Mouse (Mus musculus): ENCODE results near the gene Trim2. TPM values are rescaled to one million over a fixed set of nuclear protein-coding genes. Genes with fewer than 3 reads are reported as not detected.

Trim2 gene
- total RNA-seq (2022): 100 to 1,000 TPM; 369 to 408 (median 383) TPM

DNA sequence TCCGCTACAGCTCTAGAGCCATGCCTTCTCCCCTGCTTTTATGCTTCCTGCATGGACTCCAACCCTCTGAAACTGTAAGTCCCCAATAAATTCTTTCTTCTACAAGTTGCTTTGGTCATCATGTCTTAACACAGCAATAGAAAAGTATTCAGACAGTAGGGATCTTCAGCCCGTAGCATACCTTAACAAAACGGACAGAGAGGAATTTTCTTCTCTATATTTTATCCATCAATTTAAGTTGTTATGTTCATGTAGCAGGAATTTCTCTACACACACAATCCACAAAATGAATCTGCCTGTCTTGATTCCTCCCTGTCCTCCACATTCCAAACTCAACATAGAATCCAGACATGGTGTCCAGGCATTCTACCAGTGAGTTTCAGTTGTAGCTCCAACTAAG is at the start of gene Trim2:
Gene Trim2, minus strand, starts transcription at position 101 of the 400 bp plus-strand sequence.
- no peak for DNase-seq (ENCODE audit: low spot score in 2 of 2)

DNA sequence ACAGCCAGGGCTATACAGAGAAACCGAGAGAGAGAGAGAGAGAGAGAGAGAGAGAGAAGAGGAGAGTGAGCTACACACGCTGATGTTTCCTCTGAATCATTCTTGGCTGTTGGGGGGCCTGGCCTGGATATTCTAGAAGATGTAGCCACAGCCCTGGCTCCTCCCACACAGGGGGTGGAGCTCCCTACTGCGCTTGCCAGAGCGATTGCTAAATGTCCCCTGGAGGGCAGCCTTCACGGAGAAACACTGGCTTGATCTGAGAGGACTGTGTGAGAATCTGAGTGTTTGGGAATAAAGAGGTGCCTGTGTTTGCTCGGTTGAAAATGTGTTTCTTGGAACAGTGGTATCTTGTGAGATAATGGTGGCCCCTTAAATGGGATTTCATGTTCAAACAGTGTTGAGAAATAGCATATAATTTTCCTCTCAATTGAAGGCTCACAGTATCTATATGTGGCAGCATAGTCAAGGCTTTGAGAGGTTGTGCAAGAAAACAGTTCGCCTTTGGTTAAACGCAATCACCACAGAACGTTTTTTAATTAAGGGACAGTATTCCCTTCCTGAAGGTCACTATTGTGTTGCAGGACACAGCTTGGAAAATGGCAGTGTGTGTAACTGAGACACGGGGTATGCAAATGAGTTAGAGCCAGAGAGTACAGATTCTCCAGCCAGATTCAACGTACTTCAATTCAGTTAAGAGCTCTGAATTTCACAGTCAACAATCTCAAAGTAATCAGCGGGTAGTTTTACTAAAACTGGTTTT is 49.4 kb upstream of the Trim2 start:
- peak in 1 of 2 experiments; percentile 17 for DNase-seq (ENCODE audit: low spot score in 2 of 2)

DNA sequence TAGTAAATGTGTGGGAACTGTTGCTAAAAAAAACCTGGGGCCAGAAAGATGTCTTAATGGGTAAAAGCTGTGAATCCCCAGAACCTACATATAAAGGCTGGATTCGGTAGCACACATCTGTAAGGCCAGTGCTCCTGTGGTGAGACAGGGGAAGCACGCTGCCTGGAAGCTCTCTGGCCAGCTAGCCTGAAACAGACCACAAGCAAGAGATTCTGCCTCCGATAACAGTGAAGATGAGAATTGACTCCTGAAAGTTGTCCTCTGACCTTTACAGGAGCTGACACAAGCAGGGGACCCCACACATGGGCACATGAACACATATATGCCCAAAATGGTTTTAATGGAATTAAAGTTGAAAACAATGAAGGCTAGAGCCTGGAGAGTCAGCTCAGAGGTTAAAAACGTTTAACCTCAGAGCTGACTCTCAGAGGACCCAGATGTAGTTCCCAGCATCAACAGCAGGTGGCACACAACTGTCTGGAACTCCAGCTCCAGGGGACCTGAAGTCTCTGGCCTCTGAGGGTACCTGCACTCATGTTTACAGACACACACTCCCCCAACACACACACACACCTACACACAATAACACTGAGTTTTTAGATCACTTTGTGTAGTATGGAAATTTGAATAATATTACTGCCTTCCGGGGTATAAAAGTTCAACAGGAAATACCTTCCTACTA is 45.8 kb upstream of the Trim2 start:
- peak in 1 of 2 experiments; percentile 67 for DNase-seq (ENCODE audit: low spot score in 2 of 2)

DNA sequence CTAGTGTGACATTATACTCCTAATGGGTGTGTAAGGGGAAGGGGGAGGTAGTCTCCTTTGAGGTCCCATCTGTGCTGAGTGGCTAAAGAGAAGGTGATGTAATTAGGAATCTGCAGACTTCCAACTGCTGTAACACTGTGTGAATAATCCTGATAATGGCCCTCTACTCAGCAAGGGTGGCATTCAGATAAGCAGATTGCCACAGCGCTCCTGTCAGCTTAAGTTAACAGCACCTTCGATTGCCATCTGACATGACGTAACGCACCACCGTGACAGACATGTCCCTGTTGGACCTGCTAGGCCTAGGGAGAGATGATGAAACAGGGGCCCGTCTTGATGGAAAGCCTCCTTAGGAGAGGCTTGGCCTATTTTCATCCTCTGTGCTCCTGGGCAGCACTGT is 43.6 kb upstream of the Trim2 start:
- no peak for DNase-seq (ENCODE audit: low spot score in 2 of 2)

DNA sequence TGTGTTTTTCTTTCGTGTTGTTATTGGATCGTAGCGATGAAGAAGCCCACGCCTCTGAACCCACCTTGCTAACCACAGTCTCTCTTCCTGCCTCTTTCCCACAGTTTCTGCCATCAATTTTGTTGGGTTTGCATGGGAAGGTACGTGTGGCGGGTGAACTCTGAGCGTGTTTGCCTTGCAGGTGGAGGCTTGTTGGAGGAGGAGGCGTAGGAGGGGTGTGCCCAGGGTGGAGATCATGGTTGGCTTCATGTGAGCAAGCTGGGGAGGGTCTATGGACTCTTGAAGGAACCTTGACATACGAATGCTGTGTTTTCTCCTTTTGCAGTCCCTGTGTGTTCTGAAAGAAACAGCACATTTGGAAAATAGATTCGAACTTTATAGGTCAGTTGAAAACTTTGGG is 43.1 kb upstream of the Trim2 start:
- no peak for DNase-seq (ENCODE audit: low spot score in 2 of 2)

DNA sequence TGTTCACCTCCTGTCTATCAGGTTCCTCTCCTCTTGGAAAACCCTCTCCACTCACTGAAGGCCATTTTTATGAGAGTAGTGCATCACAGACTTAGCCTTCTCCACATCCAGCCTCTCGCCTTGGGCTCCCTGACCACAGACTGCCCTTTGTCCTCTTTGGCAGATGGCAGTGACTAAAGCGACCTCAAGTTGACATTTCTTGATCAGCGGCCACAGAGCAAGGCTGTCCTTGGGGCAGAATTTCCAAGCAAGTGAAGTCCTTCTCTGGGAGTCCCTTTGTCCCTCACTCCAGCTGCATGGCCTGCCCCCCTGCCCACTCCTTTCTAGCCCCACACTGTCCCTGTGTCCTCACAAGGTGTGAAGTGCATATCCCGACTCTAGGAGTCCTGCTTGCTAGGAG is 40.7 kb upstream of the Trim2 start:
- DNase-seq (ENCODE audit: low spot score in 2 of 2): no peak

DNA sequence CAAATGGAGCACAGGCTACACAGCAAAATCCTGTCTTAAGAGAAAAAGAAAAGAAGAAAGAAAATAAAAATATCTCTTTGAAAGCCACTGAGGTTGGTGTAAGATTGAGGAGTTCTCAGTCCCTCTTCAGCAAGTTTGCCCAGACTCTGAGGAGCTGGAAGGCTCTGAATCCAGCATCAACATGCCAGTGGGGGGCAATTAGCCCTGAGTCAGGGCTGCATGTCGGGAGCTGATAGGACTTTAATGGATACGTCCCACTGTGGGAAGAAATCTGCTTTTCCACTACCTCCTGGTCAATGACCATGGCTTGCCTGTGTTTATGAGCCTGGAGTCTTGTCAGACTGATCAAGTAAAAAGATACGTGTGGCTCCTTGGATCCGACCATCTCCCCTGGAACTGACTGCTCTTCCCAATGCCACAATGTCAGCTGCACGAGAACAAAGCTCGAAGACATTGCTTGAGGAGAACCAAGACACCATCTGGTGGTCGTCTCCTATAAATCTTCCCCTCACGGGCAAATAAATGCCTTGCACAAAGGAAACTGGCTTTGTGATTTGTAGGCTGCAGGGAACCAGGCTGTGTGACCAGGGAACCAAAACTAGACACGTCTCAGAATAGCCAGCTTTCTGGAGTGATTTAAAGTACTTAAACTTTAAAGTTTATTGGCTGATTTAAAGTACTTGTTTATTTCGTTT is 39.9 kb upstream of the Trim2 start:
- DNase-seq (ENCODE audit: low spot score in 2 of 2): no peak

DNA sequence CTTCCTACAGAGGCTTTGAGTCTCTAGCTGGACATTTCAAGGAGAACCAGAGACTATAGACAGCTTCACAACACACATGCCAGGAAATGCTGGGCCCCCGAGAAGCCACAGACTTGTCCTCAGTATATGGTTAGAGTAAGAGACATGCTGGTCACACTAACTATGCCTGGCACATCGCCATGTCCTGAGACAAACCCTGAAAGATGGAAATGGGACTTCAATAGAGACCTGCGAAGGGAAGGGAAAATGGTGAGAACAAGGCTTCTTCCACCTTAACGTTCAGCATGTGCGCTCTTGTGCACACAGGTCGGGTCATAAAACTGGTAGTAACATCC is 38.9 kb upstream of the Trim2 start:
- no peak for DNase-seq (ENCODE audit: low spot score in 2 of 2)

DNA sequence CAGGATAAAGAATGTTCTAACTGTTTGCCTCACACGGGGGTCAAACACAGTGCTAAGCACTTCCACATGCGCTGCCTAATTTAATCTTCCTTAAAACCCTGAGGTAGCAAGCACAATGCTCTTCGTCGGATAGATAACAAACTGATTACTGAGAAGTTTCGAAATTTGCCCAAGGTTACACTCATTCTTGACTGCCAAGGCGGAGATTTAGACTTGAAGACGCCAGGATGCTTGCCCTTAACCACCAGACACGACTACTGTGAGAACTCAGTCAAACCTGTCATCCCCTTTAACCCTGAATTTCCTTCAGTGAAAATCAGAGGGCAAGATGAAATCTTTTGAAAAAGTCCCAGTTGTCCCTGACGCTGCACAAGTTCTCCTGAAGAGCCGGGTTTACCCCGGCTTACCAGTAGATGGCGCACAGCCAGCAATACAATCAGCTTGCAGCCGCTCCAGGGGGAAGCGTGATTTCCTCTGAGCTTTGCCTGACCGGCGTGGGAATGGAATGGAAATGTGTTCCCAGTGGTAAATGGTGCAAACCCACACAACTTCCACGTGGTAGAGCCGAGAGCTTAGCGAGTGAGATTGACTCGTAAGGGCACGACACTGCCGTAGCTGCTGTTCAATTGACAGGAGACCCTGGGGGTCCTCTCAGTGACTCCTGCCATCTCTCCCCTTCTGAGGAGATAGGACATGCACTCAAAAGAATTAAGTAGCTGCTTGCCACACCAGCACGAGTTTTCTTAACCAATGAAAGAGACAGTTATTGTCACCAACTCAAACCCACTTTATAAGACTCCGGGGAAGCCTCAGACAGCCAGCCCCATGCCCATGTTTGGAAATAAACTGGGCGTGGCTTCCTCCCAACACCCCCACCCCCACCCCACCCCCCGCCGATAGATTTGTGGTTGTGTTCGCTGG is 38.3 kb upstream of the Trim2 start:
- peak; percentile 61 to 87 for DNase-seq (ENCODE audit: low spot score in 2 of 2)

DNA sequence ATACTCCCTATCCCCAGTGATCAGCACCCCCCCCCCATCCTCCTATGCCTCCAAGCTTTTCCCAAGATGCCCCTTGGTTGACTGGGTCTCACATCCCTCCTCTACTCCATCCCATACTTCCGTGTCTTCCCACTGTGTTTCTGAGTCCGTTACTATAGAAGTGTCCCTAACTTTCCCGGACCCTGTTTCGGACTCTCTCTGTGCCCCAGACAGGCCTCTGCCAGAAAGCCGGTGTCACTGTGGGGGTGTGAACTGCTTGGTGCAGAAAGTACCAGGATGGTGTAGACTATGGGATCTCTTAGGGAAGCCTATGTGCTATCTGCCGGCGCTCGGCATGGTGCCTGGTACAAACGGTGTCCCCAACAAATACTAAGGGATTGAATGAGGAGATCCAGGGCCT is 36.4 kb upstream of the Trim2 start:
- DNase-seq (ENCODE audit: low spot score in 2 of 2): no peak

DNA sequence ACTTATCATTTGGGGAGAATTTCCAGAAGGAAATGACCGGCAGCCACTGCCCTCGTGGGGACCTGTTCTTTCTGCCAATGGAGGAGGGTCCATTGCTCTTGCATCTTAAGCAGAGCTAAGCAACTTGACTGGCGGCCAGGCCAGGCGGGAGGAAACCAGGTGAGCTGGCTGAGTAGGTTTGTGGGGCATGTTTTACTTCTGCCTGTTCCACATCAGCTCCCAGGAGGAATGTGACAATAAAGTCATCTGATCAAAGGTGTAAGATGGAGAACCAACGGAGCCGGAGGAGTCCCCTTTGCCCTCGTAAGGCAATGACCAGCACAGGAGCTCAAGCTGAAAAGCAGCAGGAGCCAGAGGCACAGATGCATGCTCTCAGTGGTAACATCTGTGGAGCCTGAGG is 35.1 kb upstream of the Trim2 start:
- no peak for DNase-seq (ENCODE audit: low spot score in 2 of 2)

DNA sequence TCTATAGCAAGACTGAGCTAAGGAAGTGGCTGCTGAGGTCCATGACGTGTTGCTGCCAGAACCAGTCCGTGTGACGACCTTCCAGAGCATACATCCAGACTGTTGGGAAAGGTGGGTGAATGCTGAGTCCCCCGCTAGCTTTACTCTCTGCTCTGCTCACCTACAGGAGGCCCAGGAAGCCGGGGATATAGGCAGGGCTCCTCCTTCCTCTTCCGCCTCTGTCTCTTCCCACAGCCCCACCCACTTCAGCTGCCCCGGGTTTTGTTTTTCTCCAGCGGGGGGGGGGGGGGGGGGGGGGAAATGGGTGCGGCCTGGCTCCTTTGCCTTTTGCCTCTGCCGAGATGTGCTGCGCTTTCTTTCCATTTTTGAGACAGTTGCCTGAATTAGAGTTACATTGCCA is 30.9 kb upstream of the Trim2 start:
- DNase-seq (ENCODE audit: low spot score in 2 of 2): no peak

DNA sequence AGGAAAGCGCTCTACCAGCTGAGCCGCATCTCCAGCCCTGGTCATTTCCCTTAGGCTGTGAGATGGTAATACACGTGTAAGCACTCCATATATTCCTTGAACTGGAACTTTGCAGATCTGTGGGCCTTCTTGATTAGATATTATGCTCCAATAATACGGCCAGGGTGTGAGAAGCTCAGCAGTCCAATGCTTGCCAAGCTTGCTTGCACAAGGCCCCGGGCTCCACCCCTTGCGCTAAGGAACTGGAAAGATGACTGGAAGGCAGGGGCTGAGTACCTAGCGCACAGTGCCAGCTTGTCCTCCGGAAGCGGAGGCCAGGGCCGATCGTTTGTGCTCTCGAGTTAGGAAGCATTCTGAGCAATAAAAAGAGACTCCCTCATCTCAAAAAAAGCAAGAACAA is 29.7 kb upstream of the Trim2 start:
- DNase-seq (ENCODE audit: low spot score in 2 of 2): no peak

DNA sequence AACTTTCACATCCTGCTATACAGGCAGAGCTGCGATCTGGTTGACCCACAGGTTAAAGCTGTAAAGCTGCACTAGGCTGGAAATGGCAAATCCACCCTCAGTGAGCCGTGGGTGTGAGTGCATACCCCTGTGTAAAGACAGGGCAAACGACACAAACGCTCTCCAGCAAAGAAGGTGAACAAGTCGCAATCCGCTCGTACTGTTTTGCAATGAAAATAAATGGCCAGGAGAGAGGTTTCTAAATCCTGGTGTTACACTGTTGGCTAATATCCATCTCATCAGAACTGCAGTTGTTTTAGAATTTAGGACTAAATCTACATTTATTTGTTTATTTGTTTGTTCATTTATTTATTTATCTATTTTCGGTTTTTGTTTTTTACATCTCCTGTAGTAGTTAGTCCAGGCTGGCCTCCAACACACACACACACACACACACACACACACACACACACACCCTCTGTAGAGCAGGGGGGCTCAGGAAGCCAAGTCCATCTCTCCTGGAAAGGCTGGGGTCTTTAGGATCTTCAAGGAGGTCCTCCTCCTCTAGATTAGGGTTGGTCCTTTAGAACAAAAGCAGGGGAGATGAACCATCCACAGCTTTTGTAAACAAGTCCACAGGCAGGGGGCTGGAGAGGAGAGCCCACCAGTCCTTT is 28.9 kb upstream of the Trim2 start:
- DNase-seq (ENCODE audit: low spot score in 2 of 2): no peak

DNA sequence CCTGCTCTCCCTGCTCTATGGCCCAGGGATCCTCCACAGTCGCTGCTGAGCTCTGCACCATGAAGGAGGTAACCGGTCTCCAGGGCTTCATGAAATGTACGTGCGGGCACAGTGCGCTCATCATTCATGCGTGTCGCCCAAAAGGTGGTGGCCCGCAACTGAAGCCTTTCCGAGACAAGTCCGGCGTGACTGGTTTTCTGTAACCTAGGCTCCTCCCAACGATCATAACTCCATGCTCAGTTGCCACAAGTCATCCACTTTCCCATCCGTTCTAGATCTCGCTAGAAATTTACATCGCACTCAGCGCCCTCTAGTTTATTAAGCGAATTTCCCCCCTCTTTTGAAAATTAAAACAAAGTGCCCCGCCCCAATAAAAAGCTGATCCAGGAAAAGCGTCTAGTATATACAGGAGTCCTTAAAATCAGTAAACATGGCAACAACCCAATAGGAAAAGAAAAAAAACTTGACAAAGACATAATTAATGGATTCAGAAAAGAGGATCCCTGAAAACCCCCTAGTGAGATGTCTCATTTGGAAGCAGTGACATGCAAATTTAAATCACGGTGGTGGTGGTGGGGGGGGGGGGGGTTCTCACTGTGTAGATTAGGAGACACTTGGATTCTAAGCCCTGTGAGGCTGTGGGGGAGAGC is 28.2 kb upstream of the Trim2 start:
- DNase-seq (ENCODE audit: low spot score in 2 of 2): no peak

DNA sequence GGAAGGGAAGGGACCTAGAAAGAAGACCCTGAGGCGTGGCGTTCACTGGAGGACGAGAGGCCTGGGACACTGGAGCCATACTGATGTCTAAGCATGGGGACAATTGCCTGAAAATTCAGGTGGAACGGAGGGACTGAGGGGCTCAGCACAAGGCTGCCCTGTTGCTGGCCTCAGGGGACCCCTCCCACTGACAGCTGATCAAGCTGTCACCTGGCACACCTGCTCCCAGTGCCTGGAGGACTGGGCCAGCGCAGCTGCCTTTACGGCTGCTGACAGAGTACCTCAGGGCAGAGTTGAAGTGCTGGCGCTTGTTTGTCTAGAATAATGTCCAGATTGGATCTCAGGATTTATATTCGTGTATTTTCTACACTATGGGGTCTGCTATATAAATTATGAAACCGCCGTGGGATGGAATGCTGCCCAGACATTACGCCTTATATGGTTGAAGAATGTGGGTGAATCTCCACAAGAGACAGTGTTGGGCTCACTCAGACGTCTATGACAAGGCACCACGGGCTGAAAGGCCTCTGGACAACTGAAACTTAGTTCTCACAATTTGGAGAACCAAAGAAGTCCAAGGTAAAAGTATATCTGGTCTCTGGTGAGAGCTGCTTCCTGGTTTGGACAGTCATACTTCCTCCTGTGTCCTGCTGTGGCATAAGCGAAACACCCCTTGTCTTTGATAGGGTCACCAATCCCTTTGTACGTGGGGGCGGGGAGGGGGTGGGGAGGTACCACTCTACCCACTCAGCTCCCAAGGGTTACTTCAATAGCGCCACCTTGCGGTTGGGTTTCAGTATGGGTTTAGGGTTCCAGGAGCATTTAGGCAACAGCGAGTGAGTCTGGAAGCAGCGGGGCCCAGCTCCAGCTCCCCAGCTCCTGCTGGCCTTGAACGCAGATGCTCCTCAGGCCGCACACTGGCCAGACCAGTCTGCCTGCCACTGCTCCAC is 27.0 kb upstream of the Trim2 start:
- peak in 1 of 2 experiments; percentile 30 for DNase-seq (ENCODE audit: low spot score in 2 of 2)

DNA sequence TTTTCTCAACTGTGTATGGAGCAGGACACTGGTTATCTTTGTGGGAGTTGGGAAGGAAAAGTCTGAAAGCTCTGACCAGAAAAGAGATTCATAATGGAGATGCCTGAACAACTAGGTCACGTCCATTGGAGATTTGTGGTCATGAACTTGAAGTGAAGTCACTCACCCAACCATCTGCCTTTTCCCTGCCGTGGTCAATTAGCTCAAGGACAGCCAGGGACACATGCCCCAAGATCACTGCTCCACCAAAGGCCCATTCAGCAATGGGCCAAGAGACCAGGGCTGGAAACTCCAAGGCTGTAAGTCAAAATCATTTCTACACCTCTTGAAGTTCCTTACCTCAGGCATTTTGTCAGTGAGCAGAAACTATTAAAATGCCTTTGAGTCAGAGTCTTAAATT is 23.5 kb upstream of the Trim2 start:
- no peak for DNase-seq (ENCODE audit: low spot score in 2 of 2)

DNA sequence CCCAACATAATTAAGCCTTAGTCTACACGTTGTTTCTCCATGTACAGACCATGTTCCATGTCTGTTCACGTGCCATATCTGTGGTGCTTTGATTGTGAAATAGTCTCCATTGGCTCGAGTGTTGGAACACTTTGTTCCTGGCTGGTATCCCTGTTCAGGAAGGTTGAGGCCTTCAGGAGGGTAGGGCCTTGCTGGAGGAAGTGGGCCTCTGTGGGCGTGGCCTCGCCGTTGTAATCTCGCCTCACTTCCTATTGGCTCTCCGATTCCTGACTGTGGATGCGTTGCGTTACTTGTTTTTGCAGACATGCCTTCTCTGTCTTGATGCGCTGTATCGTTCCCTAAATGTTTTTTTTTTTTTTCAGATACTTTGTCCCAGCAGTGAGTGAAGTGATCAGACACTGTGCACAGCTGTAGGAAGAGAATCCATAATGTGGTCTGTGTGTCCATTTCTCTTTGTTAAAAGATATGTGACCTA is 18.3 kb upstream of the Trim2 start:
- no peak for DNase-seq (ENCODE audit: low spot score in 2 of 2)

DNA sequence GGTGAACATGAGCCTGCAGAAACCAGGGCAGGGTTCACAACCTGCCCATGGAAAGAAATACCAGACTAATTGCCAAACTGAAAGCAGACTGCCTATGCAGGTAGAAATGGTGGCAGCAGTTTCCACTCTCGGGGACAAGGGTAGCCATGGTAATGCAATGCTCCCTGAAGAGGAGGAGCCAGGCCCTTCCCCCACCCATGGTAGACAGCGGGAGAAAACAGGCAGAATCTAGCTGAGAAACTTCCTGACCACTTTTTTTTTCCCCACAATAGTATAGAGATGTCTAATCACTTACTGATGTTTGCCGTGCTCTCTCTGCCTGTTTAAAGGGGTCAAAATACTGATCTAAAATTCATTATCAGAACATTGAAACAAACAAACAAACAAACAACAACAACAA is 17.8 kb upstream of the Trim2 start:
- DNase-seq (ENCODE audit: low spot score in 2 of 2): no peak

Measured in layer of hippocampus, adult 8-10 months (tissue).